Mouse (Mus musculus) mesoderm, embryonic 11.5 days (tissue): ENCODE results near the gene Cwc22.

Experiments used
- DNase-seq: peaks from one replicate; pipeline ENCODE4 v3.0.0-alpha.2; 2012; ENCODE audit warnings: low read depth, low spot score

The Cwc22 gene

DNA sequence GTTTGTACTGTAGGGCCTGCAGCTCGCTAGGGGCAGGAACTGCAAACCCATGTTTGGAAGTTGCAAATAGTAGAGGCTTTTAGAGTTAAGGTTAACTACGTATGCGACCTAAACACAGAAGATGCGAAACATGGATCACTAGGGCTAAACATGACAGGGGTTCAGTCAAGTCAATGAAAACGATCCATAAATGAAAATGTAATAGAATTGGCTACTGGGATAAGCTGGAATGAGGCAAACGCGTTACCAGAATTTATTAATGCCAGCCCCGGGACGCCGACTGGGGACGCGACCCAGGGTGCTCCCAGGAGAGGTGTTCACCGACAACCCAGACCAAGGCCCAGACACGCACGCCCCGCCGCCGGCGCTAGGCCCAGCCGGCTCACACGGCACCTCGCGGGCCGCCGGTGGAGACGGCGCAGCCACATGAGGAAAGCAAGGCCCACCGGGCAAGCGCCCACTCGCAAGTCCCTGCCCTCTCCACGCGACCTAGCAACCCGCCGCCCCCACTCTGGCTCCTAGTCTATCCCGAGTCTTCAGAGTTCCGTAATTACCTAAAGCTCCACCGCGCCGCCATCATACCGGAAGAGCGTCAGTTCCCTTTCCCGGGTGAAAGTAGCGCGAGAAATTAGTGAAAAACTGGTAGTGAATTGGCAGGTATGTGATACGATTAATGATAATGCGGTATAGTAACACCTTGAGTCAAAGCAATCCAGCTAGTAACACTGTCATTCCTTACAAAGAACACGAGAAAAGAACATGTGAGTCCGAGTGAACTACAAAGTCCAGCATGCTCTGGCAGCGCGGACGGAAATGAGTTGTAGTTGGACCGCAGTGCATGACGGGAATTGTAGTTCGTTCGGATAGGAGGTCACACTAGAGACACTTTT is at the start of gene Cwc22:
TSS of gene Cwc22 (minus strand) at position 780 of the 890 bp plus-strand sequence.
- peak; percentile 100 for DNase-seq

DNA sequence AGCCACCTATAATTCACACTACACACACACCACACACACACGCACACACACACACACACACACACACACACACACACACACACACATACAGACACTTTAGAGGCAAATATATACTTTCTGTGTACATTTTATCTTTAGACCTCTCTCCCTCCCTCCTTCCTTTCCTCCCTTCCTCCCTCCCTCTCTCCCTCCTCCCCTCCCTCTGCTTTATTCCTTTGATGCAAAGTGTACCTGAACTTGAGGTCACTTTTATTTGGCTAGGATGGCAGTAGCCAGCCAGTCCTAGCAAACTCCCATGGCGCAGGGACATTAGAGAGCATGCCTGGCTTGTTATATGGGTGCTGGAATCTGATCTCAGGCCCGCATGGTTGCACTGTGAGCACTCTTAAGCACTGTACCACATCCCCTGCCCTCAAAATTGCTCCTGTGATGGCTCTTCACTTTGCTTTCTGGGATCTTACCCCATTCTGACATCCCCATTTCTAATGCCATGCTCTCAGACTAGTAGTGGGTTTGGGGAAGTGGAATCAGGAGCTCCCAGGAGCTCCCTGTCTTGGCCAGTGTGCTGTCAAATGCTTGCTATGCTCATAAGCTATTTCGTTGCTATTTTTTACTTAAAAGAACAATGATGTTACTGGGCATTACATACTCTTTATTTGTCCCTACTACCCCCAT is 47.7 kb upstream of the Cwc22 start:
- no peak for DNase-seq

DNA sequence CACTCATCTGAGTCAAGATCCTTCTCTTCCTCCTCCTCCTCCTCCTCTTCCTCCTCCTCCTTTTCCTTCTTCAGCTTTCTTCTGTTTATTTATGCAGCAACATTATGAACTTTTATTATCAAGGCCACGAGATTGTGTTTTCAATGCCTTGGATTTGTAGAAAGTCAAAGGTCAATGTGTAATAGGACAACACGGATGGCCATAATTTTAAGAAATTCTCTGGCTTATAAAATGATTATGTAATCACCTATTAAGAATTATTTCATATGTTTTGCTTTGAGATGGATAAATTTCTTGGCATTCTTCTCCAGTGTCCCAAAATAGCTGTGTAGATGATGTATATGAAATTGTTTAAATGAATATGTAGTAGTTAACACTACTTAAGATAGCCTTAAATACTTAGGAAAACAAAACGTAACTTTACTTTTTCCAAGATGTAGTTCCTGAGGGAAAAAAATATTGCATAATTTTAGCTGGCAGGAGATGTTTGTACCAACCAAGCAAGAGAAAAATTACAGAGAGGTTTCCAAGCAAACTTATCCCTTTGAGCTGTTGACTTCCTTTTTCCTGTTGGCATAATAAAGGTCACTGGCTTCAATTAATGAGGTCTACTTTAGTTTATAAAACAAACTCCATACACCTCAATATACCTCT is 46.9 kb upstream of the Cwc22 start:
- DNase-seq = no peak

DNA sequence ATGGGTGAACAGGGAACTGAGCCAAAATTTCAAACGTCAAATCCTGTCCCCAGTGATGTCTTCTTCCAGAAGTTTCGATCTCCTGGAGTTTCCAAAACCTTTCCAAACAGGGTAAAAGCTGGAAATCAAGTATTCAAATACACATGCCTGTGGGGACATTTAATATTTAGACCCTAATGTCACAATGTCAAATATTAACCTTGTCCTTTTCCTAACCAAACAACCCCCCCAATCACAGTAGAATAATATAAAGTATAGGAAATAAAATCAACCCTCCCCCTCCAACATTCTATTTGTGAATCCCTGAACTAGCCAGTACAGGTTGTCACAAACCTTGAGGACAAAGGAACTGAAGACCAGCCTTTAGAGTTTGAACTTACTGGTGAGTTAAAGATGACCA is 44.6 kb upstream of the Cwc22 start:
- no peak for DNase-seq

DNA sequence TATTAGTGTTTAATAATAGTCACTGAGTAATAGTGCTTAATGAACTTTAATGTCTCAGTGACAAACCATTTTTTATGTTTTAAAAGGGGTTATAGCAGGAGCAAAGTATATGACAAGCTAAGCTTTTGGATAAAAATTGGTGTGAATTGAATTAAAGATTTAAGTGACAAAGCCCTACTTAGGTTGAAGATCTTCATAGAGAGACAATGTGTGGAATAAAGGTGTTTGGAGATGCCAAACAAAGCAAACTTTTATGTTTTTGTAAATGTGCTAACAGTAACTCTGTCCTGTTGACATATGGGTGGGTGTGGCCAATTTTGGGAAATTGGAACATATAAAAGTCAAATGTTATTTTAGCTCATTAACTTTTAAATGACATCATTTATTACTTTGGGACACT is 43.9 kb upstream of the Cwc22 start:
- DNase-seq = no peak

DNA sequence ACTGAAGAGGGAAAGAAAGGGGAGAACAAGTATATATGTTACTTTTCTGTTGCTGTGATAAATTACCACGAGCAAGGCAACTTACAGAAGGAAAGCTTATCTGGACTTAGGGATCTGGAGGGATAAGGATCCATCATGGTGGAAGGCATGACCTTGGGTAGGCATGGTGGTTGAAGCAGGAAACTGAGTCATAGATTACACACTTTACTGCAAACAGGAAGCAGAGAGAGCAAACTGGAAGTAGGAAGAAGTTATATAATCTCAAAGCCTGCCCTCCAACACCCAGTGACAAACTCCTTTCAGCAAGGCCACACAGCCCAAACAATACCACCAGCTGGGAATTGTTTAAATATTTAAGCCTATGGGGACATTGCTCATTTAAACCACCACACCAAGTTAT is 43.2 kb upstream of the Cwc22 start:
- DNase-seq = no peak

DNA sequence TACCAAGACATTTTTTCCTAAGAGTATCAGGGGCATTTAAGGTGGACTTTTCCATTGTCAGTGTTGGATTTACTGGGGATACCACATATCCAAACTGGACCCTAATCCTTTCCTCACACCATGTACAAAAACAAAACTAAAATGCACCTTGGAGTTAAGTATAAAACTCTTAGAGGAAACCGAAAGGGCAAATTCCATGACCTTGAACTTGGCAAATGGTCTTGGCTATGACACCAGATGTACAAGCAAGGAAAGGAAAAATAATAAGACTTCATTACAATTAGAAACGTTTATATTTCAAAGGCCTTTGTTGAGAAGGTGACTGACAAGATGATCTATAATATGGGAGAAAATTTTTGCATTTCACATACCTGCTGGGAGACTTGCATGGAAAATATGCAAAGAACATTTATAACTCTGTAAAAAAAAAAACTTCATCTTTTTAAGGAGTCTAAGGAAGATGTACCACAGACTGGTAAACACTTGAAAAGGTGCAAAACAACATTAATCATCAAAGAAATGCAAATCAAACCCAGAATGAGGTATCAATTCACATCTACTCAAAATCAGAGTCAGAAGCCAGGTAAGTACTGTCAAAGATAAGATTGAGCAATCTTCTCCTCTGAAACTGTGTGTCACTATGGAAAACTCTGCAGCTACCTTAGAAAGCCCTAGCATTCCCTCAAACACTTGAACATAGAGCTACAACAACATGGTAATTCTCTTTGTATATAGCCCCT is 40.0 kb upstream of the Cwc22 start:
- no peak for DNase-seq

DNA sequence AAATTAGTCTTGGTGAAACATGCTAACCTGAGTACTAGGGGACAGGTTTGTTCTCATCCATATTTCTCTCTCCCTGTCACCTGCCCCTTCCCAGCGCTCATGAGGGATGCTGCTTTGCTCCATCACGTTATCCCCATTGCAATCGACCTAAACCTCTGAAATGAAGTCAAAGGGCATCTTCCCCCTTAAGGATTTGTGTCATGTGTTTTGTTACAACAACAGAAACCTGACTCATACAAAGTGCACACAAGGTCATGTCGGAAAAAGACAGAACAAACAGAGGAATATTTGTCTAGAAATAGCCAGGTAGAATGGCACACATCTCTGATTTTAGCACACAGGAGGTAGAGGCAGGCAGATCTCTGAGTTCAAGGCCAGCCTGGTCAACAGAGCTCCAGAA is 38.0 kb upstream of the Cwc22 start:
- no peak for DNase-seq

DNA sequence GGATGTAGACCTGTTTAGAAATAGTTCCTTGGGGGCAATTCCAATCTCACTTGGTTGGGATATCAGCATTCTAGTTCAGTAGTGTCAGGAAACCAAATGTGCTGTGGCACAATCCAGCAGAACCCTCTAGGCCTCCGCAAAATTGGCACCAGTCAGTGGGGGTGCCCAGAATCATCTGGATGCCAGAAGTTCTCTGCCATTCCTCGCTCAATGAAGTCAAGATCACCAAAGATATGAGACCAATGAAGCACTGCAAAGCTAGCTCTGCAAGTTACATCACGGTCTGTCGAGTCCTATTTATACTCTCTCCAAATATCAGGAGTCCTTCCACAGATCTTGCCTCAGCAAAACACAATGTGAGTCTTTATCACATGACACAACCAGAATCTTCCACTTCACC is 35.7 kb upstream of the Cwc22 start:
- no peak for DNase-seq

DNA sequence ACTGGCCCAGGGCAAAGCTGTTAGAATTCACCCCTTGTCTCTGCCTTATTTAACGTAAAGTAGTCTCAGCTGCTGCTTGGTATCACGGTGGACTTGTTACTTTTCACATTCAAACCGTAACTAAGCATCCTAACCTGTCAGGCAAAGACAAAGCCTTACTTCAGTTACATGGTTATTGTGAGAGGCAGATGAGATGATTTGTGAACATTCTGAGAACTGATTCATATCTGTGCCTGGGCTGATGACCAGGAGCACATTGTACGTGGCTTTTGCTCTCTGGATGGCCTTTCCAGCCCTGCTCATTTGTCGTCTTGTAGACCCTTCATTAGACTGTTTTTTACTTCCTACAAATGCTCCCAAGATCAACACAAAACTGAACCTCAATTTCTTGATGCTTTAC is 34.5 kb upstream of the Cwc22 start:
- DNase-seq = no peak

DNA sequence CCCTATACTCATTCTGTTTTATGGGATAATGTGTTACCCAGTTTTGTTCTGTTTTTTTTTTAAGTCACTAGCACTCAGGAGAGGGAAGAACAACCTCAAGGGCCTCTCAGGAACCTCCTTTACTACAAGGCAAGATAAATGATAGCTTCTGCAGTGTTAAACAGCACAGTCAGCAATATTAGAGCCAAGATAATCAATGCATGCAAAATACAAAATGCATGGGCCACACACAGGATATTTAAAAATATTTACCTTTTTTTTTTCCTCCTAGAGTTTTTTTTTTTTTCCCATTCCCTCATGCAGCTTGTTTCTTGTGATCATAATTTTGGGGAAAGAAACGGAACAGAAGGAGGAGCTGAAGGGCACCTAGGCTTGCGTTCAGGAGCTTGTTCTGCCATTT is 33.3 kb upstream of the Cwc22 start:
- no peak for DNase-seq

DNA sequence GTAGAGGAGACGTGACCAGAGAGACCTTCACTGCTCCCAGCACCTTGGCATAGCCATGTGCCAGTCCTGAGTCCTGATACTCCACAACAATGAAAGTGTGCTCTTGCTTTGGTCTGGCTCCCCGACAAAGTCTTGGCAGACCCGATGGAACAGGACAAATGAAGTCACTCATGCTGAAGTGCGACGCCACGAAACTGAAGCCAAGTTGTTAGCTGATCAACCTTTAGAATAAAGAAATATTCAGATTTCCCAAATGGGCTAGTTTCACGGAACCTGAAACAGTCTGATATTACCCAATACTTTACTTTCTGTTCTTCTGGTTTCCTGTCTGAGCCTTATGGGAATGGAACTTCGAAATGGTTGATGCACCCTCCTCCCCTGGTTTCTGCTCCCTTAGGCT is 32.9 kb upstream of the Cwc22 start:
- no peak for DNase-seq

DNA sequence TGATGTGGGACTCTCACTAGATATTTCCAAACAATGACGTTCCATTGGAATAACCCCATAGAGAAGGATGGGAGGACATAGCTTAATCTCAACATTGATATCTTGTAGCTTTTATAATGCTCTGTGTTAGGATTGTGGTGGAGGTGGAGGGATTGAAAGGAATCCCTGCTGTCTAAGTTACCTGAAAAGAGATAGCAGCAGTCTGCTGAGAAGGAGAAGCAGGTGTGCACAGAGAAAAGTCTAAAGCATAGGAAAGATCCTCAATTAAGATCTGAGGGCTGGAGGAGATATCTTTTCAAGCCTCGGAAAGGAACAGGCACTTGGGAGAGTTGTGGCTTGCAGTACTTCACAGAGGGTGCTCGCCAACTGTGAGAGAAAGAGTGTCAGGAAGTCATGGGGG is 32.1 kb upstream of the Cwc22 start:
- DNase-seq = no peak

DNA sequence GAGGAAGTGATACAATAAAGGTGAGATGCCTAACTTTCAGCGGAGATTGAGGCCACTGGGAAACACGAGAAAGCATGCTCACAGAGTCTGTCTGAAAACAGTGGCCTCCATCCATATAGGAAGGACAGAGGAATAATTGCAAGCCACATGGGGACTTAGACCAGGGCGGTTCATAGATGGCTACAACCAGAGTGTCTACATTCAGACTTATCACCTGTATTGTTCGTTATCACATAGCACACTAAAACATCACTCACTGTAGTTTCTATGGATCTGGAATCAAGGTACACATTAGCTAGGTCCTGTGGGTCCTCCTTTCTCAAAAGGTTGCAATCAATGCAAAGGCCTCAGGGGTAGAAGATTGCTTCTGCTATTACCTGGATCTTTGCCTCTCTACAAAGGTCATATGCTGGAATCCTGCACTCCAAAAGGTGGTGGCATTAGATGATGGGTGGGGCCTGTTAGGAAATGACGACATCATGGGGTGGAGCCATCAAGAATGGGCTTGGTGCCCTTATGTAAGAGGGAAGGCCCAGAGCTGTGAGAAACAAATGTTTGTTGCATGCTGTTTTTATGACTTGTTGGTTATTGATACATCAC is 30.2 kb upstream of the Cwc22 start:
- DNase-seq = no peak

DNA sequence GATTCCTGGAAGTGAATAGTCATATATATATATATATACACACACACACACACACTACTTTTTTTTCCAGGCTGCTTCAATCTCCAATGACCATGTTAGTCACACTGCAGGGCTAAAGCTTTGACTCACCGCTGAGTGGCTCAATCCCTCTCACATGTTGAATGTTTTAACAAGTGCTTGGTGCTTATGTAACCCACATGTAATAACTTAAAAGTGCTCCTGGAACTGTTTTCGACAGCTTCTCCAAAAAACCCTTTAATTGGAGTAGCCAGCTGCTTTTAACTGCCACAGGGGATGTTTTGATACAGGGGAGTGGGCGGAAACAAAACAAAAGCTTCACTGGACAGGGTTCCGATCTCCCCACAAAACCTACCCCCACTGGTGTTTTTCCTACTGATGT is 29.4 kb upstream of the Cwc22 start:
- DNase-seq = peak; percentile 88

DNA sequence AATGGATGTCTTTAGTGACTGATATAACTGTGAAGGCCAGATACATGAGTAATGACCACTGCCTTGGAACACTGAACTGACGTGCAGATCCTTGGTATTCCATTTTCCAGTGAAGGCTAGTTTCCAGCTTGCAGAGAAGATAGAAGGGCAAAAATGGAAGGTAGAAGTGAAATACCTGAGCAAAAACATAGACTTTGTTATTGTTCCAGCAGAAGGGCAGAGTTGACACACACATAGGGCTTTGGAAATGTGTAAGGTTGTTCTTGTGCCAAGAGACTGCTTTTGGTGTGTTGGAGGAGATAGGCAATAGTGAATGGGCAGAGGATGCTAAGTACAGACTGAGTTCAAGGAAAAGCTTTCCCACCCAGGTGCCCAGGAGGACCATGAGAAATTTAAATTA is 28.8 kb upstream of the Cwc22 start:
- DNase-seq = no peak

DNA sequence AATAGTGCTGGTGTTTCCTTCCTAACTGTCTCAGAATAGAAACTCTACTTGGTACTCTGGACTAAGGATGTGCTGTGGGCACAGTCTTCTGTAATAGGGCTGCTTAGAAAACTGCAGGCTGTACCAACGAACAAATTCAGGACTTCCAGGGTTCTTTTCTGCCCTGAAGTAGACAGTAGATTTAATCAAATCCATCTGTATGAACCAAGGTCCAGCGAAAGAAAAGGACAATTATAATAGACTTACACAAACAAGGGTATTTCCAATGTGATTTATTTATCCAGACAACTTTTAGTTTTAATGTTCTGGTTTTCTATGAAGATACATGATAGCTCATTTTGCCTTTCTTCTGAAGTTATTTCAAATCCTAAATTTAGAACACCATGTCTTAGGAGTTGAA is 28.2 kb upstream of the Cwc22 start:
- DNase-seq = no peak

DNA sequence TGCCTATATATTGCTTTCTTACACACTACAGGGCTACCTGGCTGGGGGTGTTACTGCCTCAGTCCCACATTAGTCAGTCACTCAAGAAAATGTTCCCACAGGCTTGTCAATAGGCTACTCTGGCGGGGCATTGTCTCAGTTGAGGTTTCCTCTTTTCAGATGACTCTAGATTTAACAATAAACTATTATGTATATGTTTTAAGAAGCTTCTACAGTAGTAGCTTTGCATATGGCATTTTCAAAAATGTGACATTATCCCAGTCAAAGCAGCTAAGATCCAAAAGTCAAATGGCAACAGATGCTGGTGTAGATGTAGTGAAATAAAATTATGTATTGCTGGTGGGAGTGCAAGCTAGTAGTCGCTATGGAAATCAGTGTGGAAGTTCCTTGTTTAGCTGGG is 27.1 kb upstream of the Cwc22 start:
- DNase-seq = no peak

DNA sequence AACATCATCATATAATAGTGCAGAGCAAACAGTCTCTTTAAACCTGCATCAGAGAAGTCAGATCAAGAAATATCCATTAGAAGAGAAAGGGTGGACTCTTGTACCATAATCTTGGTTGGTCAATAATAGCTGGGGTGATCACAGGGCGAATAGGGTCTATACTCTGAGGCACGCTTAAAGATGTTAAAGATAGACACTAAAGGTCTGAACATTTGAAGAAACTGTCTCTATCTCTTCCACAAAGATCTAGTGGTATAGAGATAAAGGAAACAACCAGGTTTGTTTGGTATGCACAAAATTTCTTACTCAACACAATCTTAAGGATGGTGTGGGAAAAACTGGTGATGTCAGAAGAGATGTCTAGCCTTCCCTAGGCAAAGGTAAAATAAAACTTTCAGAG is 26.4 kb upstream of the Cwc22 start:
- no peak for DNase-seq

DNA sequence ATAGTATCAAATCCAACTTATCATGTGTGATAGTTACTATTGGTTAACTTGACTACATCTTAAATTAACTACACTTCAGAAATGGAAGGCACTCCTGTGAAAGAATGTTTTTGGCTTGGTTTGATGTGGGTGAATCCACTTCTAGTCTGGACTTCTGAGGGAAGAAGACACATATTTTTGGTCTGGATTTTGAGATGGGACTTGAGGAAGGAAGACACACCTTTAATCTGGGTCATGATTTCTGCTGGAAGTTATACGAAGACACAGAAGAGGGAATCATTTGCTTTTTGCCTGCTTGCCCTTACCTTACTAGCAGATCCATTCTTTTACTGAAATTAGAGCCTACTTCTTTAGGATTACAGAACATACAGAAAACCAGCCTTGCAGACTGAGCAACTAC is 25.7 kb upstream of the Cwc22 start:
- DNase-seq = no peak

DNA sequence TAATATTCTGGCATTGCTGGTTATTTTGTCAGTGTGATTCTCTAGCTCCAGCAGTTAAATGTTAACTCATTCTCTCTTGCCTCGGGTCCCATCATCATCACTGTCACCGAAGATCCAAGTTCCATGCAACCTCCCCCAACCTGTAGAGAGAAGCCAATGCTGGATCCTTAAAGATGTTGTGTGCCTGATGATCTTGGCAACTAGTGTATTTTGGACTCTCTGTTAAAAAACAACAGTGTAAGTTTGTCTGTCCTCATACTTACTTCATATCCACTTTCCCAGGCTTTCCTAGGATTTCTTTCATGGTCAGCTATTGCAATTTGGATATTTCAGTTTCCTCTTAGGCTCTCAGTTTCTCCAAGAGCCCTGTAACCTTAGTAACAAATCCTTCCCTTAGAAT is 25.2 kb upstream of the Cwc22 start:
- DNase-seq = no peak

DNA sequence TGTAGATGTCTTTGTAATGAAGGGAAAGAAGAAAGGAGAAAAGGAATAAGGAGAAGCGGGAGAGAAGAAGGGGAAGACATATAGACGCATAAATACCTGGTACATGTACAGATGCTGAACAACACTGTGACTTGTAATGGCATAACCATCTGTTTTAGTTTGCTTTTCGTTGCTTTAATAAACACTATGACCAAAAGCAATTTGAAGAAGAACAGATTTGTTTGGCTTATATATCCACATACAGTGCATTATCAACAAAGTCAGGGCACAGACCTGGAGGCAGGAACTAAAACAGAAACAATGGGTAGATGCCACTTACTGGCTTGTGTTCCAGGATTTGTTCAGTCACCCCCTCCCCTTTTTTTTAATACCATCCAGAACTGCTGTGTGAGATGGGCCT is 24.4 kb upstream of the Cwc22 start:
- no peak for DNase-seq
